Mouse (Mus musculus) Patski (cell line): Measurements from ENCODE around the gene Cacna1s. TPM values are rescaled to one million over a fixed set of nuclear protein-coding genes. Genes with fewer than 3 reads are reported as not detected.
A peak's percentile ranks its signal among the peaks of the same experiment; 100 is the strongest.

Experiments
- ATAC-seq: fragments of 100-300 bp; one replicate; pipeline ENCODE4 v1.8.0; 2021
- CTCF ChIA-PET: fragments of 350-600 bp; sonication (Branson Sonifier 250); formaldehyde crosslinking; loops from one replicate; lab custom pipeline; 2022; ENCODE audit warnings: inconsistent platforms; lab: Charles Lee
- POLR2A ChIA-PET: fragments of 350-600 bp; sonication (Branson Sonifier 250); formaldehyde crosslinking; loops from one replicate; lab custom pipeline; 2022; ENCODE audit warnings: antibody characterized with exemption, inconsistent platforms; lab: Charles Lee
- DNase-seq: peaks from one replicate; pipeline ENCODE4 v3.0.0-alpha.2; 2011; ENCODE audit warnings: low read depth, low spot score
- H3K27me3 ChIP-seq: fragments of 371-371 bp; one replicate; pipeline ENCODE4 v1.5.1; 2021
- CTCF ChIP-seq: fragments of 100-300 bp; IDR thresholded peaks from one replicate; pipeline ENCODE4 v1.5.1; 2021
- in situ Hi-C: fragments of 300-500 bp; cut with MboI; formaldehyde crosslinking; loops from 3 replicates; pipeline ENCODE4 v1.11.1; 2018; ENCODE audit warnings: low pct_unique_long_range_greater_than_20kb, mixed read lengths
- polyA plus RNA-seq: library from polyadenylated mRNA; unstranded; gene quantifications from one replicate; pipeline ENCODE4 v1.2.3, GENCODE M21; 2021

Cacna1s gene
- polyA plus RNA-seq, 1 experiment from 2014 or later = not detected

DNA sequence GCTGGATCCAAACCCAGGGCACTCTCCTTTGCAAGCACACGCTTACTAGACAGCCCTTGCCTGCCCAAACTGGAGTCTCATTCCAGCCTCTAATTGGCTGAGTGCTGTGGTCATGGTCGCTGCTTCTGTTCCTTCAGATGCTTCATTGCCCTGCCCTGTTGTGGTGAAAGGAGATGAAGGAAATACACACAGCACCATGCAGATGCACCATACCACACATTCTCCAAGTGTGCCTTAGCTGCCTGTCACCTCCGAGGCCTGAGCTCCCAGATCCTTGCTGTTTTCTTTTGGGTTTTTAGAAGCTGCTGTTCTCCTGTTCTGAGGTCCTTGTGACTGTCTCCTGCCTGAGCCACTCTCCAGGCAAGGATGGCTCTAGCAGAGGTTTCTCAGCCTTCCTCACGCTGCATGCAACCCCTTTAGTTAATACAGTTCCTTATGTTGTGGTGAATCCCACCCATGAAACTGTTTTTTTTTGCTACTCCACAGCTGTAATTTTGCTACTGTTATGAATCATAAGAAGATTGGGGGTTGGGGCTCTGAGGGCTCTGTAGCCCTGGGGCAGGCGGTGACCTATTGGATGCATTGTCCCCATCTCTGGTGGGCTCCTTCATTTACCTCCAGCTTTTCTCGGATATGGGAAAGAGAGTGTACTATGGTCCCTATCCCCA is 83.4 kb downstream of the Cacna1s start:
- ChIA-PET POLR2A (no interaction called here), CTCF (interaction anchor here (1.0 to 1.2 kb wide), 3 partner anchors 9 to 20 kb away, joined by 3 to 4 read pairs (median 3); no protein-coding TSS in a partner anchor)
- no peak for TF ChIP-seq CTCF
- DNase-seq = no peak
- in situ Hi-C loops = loop anchor here (25.0 kb wide), 1 partner anchor 551 kb away; no protein-coding TSS in a partner anchor
- ATAC-seq = peak; percentile 18
- no peaks in the 10 kb centered on the region for H3K27me3 ChIP-seq

DNA sequence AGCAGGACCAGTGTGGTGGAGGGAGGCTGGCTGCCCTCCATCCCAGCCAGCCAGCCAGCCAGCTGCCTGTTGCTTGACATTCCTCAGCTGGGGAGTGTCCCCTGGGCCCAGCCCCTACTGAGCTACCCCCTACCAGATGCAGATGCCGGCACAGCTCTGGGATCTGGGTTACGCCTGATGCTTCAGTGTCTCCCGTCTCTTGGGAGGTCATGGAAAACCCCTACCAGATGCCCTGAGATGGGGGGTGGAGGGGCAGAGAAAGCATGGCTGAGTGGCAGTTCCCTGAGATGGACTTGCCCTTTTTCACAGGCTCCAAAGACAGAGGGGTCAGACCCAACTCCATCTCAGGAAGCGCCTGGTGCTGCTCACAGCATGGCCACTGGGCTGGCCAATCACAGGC is 84.0 kb downstream of the Cacna1s start:
- CTCF ChIA-PET = interaction anchor here (1.0 to 1.2 kb wide), 3 partner anchors 10 to 19 kb away, joined by 3 to 4 read pairs (median 3); no protein-coding TSS in a partner anchor
- H3K27me3 ChIP-seq = no peaks in the 10 kb centered on the region
- DNase-seq (no peak), ATAC-seq (no peak)
- in situ Hi-C loops = loop anchor here (25.0 kb wide), 1 partner anchor 551 kb away; no protein-coding TSS in a partner anchor
- POLR2A ChIA-PET = no interaction called here
- TF ChIP-seq CTCF = no peak

- TF ChIP-seq CTCF = no peak
- ChIA-PET CTCF (interaction anchor here (1.1 kb wide), 1 partner anchor 18 kb away, joined by 4 read pairs; no protein-coding TSS in a partner anchor), POLR2A (no interaction called here)
- DNase-seq (no peak), ATAC-seq (peak; percentile 7)
- H3K27me3 ChIP-seq = no peaks in the 10 kb centered on the region
- in situ Hi-C loops = loop anchor here (25.0 kb wide), 1 partner anchor 550 kb away; no protein-coding TSS in a partner anchor
Observed at GRCm38 (mm10) chr1:136137071-136137531, 84.6 kb downstream of the Cacna1s start.

- in situ Hi-C loops = loop anchor here (25.0 kb wide), 1 partner anchor 550 kb away; no protein-coding TSS in a partner anchor
- ChIA-PET CTCF (no interaction called here), POLR2A (no interaction called here)
- ATAC-seq (no peak), DNase-seq (no peak)
- TF ChIP-seq CTCF = no peak
- no peaks in the 10 kb centered on the region for H3K27me3 ChIP-seq
Observed at GRCm38 (mm10) chr1:136137575-136137974, 85.0 kb downstream of the Cacna1s start.

- in situ Hi-C loops = loop anchor here (25.0 kb wide), 1 partner anchor 549 kb away; no protein-coding TSS in a partner anchor
- DNase-seq (no peak), ATAC-seq (no peak)
- CTCF ChIA-PET = interaction anchor here (0.9 kb wide), 1 partner anchor 144 kb away, joined by 3 read pairs; no protein-coding TSS in a partner anchor
- TF ChIP-seq CTCF = no peak
- POLR2A ChIA-PET = no interaction called here
- H3K27me3 ChIP-seq = no peaks in the 10 kb centered on the region
Observed at GRCm38 (mm10) chr1:136138191-136138830, 85.8 kb downstream of the Cacna1s start.

DNA sequence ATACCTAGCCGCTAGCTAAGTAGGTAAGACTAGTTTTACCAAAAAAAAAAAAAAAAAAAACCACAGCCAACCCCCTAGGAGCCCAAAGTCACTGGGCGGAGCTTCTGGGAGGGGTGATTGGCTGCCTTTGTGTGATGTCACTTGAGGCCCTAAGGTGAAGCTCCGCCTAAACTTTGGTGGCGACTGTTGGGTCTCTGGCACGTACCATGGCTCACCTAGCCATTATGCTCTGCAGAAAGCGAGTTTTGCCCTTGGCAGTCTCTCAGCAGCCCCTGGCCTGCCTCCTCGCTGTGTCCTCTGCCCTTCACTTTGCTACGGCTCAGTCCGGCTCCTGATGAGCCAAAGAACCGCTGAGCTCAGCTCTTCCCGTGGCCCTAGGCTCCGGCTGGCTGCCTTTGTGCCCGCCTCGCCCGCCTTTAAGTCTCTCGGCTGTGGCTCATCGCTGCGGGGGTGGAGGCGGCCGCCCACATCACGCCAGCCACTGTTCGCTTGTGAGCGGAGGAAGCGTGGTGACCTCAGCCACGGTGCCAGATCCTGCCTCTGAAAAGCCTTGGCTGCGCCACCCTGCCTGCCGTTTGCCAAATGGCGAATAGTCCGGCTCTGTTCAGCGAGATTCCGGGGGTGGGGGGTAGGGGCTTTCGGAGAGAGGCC is 87.6 kb downstream of the Cacna1s start:
- POLR2A ChIA-PET = interaction anchor here (1.3 kb wide), 1 partner anchor 15 kb away, joined by 4 read pairs; no protein-coding TSS in a partner anchor
- CTCF ChIA-PET = interaction anchor here (2.0 kb wide), 1 partner anchor 12 kb away, joined by 9 read pairs; no protein-coding TSS in a partner anchor
- no peak for DNase-seq
- ATAC-seq = peak; percentile 83
- in situ Hi-C loops = loop anchor here (25.0 kb wide), 1 partner anchor 547 kb away; no protein-coding TSS in a partner anchor
- no peak for TF ChIP-seq CTCF
- no peaks in the 10 kb centered on the region for H3K27me3 ChIP-seq

GRCm38 (mm10) chr1:136141176-136141950 is 88.8 kb downstream of the Cacna1s start:
- CTCF ChIA-PET = interaction anchor here (2.0 kb wide), 1 partner anchor 13 kb away, joined by 9 read pairs; no protein-coding TSS in a partner anchor
- no peak for TF ChIP-seq CTCF
- in situ Hi-C loops = loop anchor here (25.0 kb wide), 1 partner anchor 546 kb away; no protein-coding TSS in a partner anchor
- no peaks in the 10 kb centered on the region for H3K27me3 ChIP-seq
- ATAC-seq = no peak
- POLR2A ChIA-PET = interaction anchor here (1.7 kb wide), 1 partner anchor 12 kb away, joined by 4 read pairs; no protein-coding TSS in a partner anchor
- no peak for DNase-seq

- H3K27me3 ChIP-seq = no peaks in the 10 kb centered on the region
- POLR2A ChIA-PET = interaction anchor here (0.5 to 1.7 kb wide), 2 partner anchors 13 to 332 kb away, joined by 4 to 6 read pairs; no protein-coding TSS in a partner anchor
- no peak for ATAC-seq
- in situ Hi-C loops = loop anchor here (25.0 kb wide), 1 partner anchor 545 kb away; no protein-coding TSS in a partner anchor
- TF ChIP-seq CTCF = no peak
- CTCF ChIA-PET = interaction anchor here (2.0 to 2.6 kb wide), 2 partner anchors 14 to 28 kb away, joined by 8 to 9 read pairs; no protein-coding TSS in a partner anchor
- DNase-seq = no peak
Observed at GRCm38 (mm10) chr1:136142336-136142735, 89.8 kb downstream of the Cacna1s start.

DNA sequence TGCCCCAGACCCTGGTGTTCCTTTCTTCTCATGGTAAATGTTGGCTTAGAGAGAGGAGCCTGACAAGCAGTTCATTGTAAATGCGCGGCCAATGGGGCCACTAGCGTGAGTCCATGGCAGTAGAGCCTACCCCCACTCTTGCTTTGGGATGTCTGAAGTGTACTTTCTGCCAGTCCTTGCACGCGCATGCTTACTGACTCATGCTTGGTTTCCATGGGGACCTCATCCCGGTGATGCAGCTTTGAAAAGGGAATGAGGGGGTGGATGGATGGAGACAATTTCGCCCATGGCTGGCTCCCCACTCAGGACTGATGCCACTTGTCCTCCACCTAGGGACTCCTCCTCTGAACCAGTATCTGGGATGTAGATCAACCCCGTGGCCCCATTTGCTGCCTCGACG is 91.0 kb downstream of the Cacna1s start:
- ChIA-PET POLR2A (no interaction called here), CTCF (interaction anchor here (2.6 kb wide), 1 partner anchor 27 kb away, joined by 8 read pairs; no protein-coding TSS in a partner anchor)
- no peak for TF ChIP-seq CTCF
- DNase-seq (no peak), ATAC-seq (no peak)
- in situ Hi-C loops = loop anchor here (25.0 kb wide), 1 partner anchor 544 kb away; no protein-coding TSS in a partner anchor
- no peaks in the 10 kb centered on the region for H3K27me3 ChIP-seq
